Mouse (Mus musculus) heart, embryonic 14.5 days (tissue): Measurements from ENCODE around the gene Synj2. TPM values are rescaled to one million over a fixed set of nuclear protein-coding genes. Genes with fewer than 3 reads are reported as not detected.

Experiments used
- ATAC-seq: fragments of 200-750 bp; cut with Nextera tagmentation; 2 replicates; pipeline ENCODE4 v1.8.0; 2017; ENCODE audit warnings: low read depth, moderate TSS enrichment; ENCODE audit not compliant: insufficient number of reproducible peaks, insufficient read depth, low FRiP score
- H3K27ac ChIP-seq, 2 experiments: fragments of 200-500 bp in 1 of 2; fragments of 300-500 bp in 1 of 2; sonication (generic) in 1 of 2; replicated peaks in 1 of 2; 2 replicates each; pipeline ENCODE4 v1.5.1; 2012 to 2014; ENCODE audit warnings: low read depth in 2 of 2, low read length in 2 of 2, control low read depth in 1 of 2, mild to moderate bottlenecking in 1 of 2, mixed read lengths in 1 of 2; ENCODE audit not compliant: control insufficient read depth in 1 of 2, insufficient read depth in 1 of 2
- H3K27me3 ChIP-seq: fragments of 300-500 bp; sonication (generic); 2 replicates; pipeline ENCODE4 v1.6.1; 2014; ENCODE audit warnings: mild to moderate bottlenecking, low read length, control low read depth; ENCODE audit not compliant: control insufficient read depth, insufficient read depth
- H3K36me3 ChIP-seq: fragments of 300-500 bp; sonication (generic); 2 replicates; pipeline ENCODE4 v1.6.1; 2014; ENCODE audit warnings: mild to moderate bottlenecking, control low read depth, low read length, mixed read lengths; ENCODE audit not compliant: control insufficient read depth, insufficient read depth
- H3K4me1 ChIP-seq, 2 experiments: fragments of 200-500 bp in 1 of 2; fragments of 300-500 bp in 1 of 2; sonication (generic) in 1 of 2; 2 replicates each; pipeline ENCODE4 v1.6.1; 2012 to 2014; ENCODE audit warnings: low read length in 2 of 2, control low read depth in 1 of 2, mixed read lengths in 1 of 2; ENCODE audit not compliant: control insufficient read depth in 2 of 2, insufficient read depth in 2 of 2
- H3K4me2 ChIP-seq: fragments of 300-500 bp; sonication (generic); 2 replicates; pipeline ENCODE4 v1.6.1; 2014; ENCODE audit warnings: mild to moderate bottlenecking, low read length
- H3K4me3 ChIP-seq, 2 experiments: fragments of 200-500 bp in 1 of 2; fragments of 300-500 bp in 1 of 2; sonication (generic) in 1 of 2; 2 replicates each; pipeline ENCODE4 v1.5.1; 2012 to 2014; ENCODE audit warnings: low read length in 2 of 2, mild to moderate bottlenecking in 2 of 2, control low read depth in 1 of 2, low read depth in 1 of 2, moderate library complexity in 1 of 2; ENCODE audit not compliant: control insufficient read depth in 1 of 2, insufficient read depth in 1 of 2
- H3K9ac ChIP-seq: fragments of 300-500 bp; sonication (generic); 2 replicates; pipeline ENCODE4 v1.6.1; 2014; ENCODE audit warnings: mild to moderate bottlenecking, low read length
- H3K9me3 ChIP-seq: fragments of 300-500 bp; sonication (generic); 2 replicates; pipeline ENCODE4 v1.6.1; 2016; ENCODE audit warnings: low read length, control low read depth; ENCODE audit not compliant: control insufficient read depth
- WGBS: fragments of 180-500 bp; shearing (Covaris S2); extraction: QIAGEN DNeasy Blood & Tissue Kit; methylation state at CpG from one replicate; pipeline ENCODE4 v1.1.7; 2014; 5-methylcytosine and 5-hydroxymethylcytosine counted together
- polyA plus RNA-seq: library from polyadenylated mRNA; unstranded; fragments of >200 nt; fragmentation: Nextera tagmentation; extraction: Ambion mirVana; gene quantifications from 2 replicates; pipeline ENCODE4 v1.2.1, GENCODE M21; 2014

Gene Synj2
- polyA plus RNA-seq, 1 experiment from 2014 or later, result 4.3 TPM

- H3K4me2 ChIP-seq, result no peak overlapping the region
- no peak overlapping the region for H3K9ac ChIP-seq
- H3K4me1 ChIP-seq, result peaks cover 9 to 29% of the 10 kb centered on the region in 2 experiments
- ATAC-seq, result peak; percentile 48; the same call in 1 of the 2 replicates
- H3K9me3 ChIP-seq, result no peaks in the 10 kb centered on the region
- no peak overlapping the region for H3K4me3 ChIP-seq
- WGBS, result 20% methylated on average over 9 of the region's 9 CpGs
- H3K27ac ChIP-seq, result peak overlapping the region; percentile 25 to 39
- no peaks in the 10 kb centered on the region for H3K36me3 ChIP-seq
- H3K27me3 ChIP-seq, result no peaks in the 10 kb centered on the region
Measured at GRCm38 (mm10) chr17:5959802-5960201, 18.7 kb downstream of the Synj2 start.

GRCm38 (mm10) chr17:5963766-5964165 is 22.7 kb downstream of the Synj2 start:
- H3K4me2 ChIP-seq, result no peak overlapping the region
- no peak overlapping the region for H3K4me3 ChIP-seq
- H3K9ac ChIP-seq, result no peak overlapping the region
- H3K36me3 ChIP-seq, result no peaks in the 10 kb centered on the region
- H3K9me3 ChIP-seq, result no peaks in the 10 kb centered on the region
- H3K4me1 ChIP-seq, result peaks cover 9 to 19% of the 10 kb centered on the region in 2 experiments
- no peak overlapping the region for H3K27ac ChIP-seq
- H3K27me3 ChIP-seq, result no peaks in the 10 kb centered on the region
- WGBS, result 88% methylated on average over 8 of the region's 8 CpGs
- ATAC-seq, result no peak

- ATAC-seq, result no peak
- H3K9ac ChIP-seq, result no peak overlapping the region
- H3K4me1 ChIP-seq, result peaks cover under 1 to 4% of the 10 kb centered on the region in 2 experiments
- H3K27me3 ChIP-seq, result no peaks in the 10 kb centered on the region
- WGBS, result 58% methylated on average over 9 of the region's 9 CpGs
- H3K9me3 ChIP-seq, result no peaks in the 10 kb centered on the region
- no peak overlapping the region for H3K27ac ChIP-seq
- H3K36me3 ChIP-seq, result no peaks in the 10 kb centered on the region
- no peak overlapping the region for H3K4me2 ChIP-seq
- no peak overlapping the region for H3K4me3 ChIP-seq
Measured at GRCm38 (mm10) chr17:5965084-5965781, 24.2 kb downstream of the Synj2 start.

- Histone ChIP-seq H3K27ac (no peak overlapping the region), H3K4me3 (no peak overlapping the region), H3K9me3 (no peaks in the 10 kb centered on the region), H3K36me3 (no peaks in the 10 kb centered on the region), H3K4me1 (no peaks in the 10 kb centered on the region; a peak in 1 of 4 replicates), H3K27me3 (no peaks in the 10 kb centered on the region), H3K4me2 (no peak overlapping the region), H3K9ac (no peak overlapping the region)
- WGBS, result 80% methylated on average over 5 of the region's 5 CpGs
- ATAC-seq, result no peak
Measured at GRCm38 (mm10) chr17:5966706-5967105, 25.6 kb downstream of the Synj2 start.

- Histone ChIP-seq H3K4me3 (no peak overlapping the region), H3K27ac (no peak overlapping the region), H3K27me3 (no peaks in the 10 kb centered on the region), H3K9ac (no peak overlapping the region), H3K36me3 (no peaks in the 10 kb centered on the region), H3K4me2 (no peak overlapping the region), H3K4me1 (no peaks in the 10 kb centered on the region; a peak in 1 of 4 replicates), H3K9me3 (no peaks in the 10 kb centered on the region)
- WGBS, result 61% methylated on average over 6 of the region's 6 CpGs
- ATAC-seq, result no peak
Measured at GRCm38 (mm10) chr17:5968562-5968961, 27.5 kb downstream of the Synj2 start.

- Histone ChIP-seq H3K27me3 (no peaks in the 10 kb centered on the region), H3K4me2 (no peak overlapping the region), H3K9ac (no peak overlapping the region), H3K27ac (no peak overlapping the region), H3K36me3 (no peaks in the 10 kb centered on the region), H3K4me1 (no peaks in the 10 kb centered on the region; a peak in 1 of 4 replicates), H3K4me3 (no peak overlapping the region), H3K9me3 (no peaks in the 10 kb centered on the region)
- WGBS, result 81% methylated on average over 3 of the region's 3 CpGs
- ATAC-seq, result no peak
Measured at GRCm38 (mm10) chr17:5969246-5969645, 28.2 kb downstream of the Synj2 start.

- no peak overlapping the region for H3K9ac ChIP-seq
- H3K4me1 ChIP-seq, result peaks cover 3 to 4% of the 10 kb centered on the region in 2 experiments; a peak in 3 of 4 replicates
- 80% methylated on average over 5 of the region's 5 CpGs for WGBS
- no peaks in the 10 kb centered on the region for H3K36me3 ChIP-seq
- H3K27ac ChIP-seq, result no peak overlapping the region
- no peaks in the 10 kb centered on the region for H3K9me3 ChIP-seq
- no peak for ATAC-seq
- no peak overlapping the region for H3K4me2 ChIP-seq
- no peak overlapping the region for H3K4me3 ChIP-seq
- no peaks in the 10 kb centered on the region for H3K27me3 ChIP-seq
Measured at GRCm38 (mm10) chr17:5970298-5970821, 29.3 kb downstream of the Synj2 start.
